Mouse (Mus musculus) kidney, adult 8-10 months (tissue): ENCODE measurements around the gene Cct7.
A peak's percentile ranks its signal among the peaks of the same experiment; 100 is the strongest.

Experiments
- DNase-seq, 2 experiments: peaks; one replicate each; pipeline ENCODE4 v3.0.0; 2022

Cct7 gene

DNA sequence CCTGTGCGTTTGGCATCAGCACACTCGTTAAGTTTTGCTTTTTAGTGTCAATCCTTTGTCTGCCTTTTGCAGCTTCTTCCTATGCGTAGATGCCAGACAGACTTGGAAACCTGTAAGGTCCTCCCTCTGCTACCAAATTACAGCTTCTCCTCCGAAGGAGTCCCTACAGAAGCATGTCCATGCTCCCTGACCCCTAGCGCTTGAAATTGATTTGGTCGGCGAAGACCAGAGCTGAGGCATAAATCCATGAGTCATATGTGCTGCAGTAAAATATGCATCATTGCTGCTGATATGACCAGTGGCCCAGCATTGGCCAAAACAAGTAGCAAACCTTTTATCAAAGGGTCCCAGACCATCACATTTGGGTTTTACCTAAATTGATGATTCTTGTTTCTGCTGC lies 1.5 kb downstream of the Cct7 start:
- no peak for DNase-seq

DNA sequence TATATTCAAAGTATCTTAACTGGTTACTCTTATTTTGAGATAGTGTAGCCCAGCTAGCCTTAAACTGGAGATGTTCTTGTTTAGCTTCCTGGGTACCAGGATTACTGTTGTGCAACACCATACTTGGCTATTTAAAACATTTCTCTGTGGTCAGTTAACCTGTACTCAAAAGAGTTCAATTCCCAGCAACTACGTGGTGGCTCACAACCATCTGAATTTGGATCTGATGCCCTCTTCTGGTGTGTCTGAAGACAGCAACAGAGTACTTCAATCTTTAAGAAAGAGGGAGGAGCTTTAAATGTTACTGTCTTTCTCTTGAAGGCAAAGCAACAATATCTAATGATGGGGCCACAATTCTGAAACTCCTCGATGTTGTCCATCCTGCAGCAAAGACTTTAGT lies 8.3 kb downstream of the Cct7 start:
- no peak for DNase-seq

- no peak for DNase-seq
Measured at GRCm38 (mm10) chr6:85465381-85465780, 14.1 kb downstream of the Cct7 start.

- DNase-seq, result no peak
Measured at GRCm38 (mm10) chr6:85469660-85470430, 18.5 kb downstream of the Cct7 start.

- DNase-seq, result no peak
Measured at GRCm38 (mm10) chr6:85471962-85472361, 20.6 kb downstream of the Cct7 start.

DNA sequence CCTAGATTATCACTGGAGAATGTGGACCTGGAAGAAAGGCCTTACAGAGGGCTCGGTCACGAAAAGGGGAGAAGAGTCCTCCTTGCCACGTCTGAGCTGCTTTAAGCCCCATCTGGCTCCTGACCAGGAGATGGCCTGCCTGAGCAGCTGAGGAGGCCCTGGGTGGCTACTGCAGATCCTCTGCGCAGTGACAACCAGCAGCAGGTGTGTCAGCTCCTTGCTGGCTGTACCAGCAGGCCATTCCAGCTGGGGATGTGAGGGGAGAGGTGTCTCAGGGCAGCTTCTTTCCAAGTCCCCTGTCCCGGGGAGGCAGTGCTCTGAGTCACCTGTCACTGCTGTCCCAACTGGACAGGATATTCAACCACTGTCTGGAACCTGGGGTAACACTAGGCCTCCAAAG lies 21.2 kb downstream of the Cct7 start:
- no peak for DNase-seq

DNA sequence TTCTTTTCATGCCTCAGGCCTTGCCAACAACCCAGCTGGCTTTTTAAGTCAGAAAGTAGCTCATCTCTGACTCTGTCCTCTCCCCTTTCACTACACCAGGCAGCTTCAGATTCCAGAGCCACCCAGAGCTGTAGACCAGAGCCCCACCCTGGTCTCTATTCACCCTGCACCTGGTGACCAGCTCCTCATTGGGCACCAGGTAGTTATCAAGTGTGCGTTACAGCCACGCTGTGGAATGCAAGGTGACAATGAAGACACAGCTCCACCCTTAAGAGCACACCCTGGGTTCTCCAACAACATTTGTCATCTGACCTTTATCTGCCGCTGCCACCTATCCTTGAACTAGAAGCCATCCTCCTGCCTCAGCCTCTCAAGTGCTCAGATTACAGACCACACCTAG lies 24.3 kb downstream of the Cct7 start:
- DNase-seq, result no peak

GRCm38 (mm10) chr6:85477366-85477917 lies 26.1 kb downstream of the Cct7 start:
- peak in 1 of 2 experiments; percentile 12 for DNase-seq

GRCm38 (mm10) chr6:85478416-85478815 lies 27.1 kb downstream of the Cct7 start:
- no peak for DNase-seq

DNA sequence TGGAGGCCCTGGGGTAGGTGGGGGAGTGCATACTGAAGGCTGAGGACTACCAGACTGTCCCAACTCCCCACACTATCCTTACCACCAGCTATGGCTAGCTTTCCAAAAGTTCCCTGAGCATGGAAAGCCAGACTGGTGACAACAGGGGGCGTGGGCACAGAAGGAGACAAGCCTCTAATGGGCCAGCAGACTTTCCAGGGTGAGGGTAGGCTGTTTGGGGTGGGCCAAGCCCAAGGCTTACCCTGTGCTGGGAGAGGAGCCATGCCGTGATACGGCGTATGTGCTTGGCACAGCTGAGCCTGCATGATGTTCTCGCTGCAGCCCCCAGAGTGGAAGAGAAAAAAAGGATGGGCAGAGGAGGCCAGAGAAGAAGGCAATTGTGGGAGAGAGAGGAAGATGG lies 28.7 kb downstream of the Cct7 start:
- no peak for DNase-seq

DNA sequence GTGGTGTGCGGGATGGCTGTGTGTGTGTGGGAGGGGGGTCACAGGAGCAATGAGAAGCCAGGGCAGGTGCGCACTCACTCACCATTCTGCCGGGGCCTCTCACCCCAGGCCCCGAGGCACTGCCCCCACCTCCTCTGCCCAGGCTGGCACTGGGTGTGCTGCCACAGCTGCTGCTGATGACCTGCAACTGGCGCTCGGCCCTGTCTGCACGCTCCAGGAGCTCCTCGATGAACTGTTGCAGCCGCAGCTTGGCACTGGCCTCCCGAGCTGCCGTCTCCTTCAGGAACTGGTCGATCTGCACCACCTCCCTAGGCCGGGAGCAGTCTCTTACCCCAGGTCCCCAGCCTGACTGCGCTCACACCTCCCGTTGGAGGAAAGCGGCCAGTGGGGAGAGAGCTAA lies 29.4 kb downstream of the Cct7 start:
- no peak for DNase-seq

DNA sequence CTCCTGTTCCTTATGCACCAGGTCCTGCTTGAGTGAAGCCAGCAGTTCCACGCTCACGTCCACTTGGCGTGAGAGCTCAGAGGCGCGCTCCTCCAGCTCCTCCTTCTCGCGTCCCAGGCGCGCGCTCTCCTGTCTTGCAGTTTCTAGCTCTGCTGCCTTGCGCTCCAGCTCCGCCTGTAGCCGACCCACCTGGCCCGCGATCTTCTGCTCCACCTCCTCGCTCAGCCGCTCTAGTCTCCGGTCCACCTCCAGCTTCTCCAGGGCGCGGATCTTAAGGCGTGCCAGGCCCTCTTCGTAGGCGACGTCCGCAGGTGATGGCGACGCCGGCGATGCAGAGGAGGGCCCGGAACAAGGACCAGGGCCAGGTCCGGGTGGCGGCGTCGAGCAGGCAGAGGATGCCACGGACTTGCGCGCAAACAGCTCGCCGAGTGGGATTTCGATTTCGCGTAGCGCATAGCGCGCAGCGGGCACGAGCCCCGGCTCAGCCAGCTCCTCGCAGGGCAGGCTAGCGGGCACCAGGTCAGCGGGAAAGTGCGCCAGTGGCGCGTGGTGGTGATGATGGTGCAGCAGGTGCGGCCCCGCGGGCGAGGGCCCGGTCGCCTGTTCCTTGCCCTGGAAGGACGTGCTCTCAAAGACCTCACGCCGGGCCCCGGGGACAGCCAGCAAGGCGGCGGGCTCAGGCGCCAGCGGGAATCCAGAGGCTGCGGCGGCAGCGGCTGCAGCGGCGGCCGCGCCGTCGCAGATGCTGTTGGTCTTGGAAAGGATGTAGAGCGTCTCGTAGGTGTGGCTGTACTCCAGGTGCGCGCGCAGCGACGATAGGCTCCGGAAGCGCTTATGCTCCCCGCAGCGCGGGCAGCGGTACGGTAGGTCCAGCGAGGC lies 32.8 kb downstream of the Cct7 start:
- no peak for DNase-seq

- DNase-seq, result no peak
Measured at GRCm38 (mm10) chr6:85485738-85486137, 34.4 kb downstream of the Cct7 start.

GRCm38 (mm10) chr6:85488510-85488909 lies 37.2 kb downstream of the Cct7 start:
- no peak for DNase-seq

GRCm38 (mm10) chr6:85489717-85490116 lies 38.4 kb downstream of the Cct7 start:
- no peak for DNase-seq

GRCm38 (mm10) chr6:85490252-85490651 lies 38.9 kb downstream of the Cct7 start:
- no peak for DNase-seq

DNA sequence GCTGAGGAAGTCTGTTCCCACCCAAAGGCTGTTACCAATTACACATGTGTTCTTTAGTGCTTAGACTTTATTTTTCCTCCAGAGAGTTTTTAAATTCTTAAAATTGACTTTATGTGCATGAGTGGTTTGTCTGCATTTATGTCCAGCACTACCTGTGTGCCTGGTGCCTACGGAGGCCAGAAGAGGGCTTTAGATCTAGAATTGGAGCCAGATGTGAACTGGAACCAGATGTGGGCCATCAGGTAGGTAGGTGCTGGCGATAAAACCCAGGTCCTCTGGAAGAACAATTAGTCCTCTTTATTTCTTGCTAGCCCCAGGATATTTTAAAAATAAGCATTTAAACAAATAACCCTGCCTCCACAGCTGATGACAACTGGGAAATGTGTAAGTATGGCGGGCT lies 40.3 kb downstream of the Cct7 start:
- DNase-seq, result no peak

- DNase-seq, result no peak
Measured at GRCm38 (mm10) chr6:85496976-85497375, 45.7 kb downstream of the Cct7 start.

DNA sequence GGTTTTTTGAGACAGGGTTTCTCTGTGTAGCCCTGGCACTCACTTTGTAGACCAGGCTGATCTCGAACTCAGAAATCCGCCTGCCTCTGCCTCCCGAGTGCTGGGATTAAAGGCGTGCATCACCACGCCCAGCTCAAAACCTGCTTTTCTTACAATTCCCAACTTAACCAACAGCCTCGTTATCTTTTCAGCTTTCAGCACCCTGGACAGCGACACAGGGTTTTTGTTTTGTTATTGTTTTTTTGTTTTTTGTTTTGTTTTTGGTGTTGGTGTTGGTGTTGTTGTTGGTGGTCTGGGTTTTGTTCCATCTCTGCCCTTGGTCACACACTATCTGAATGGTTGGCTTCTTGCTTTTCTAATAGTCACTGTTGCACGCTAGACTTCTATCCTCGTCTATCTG lies 46.8 kb downstream of the Cct7 start:
- DNase-seq, result no peak

GRCm38 (mm10) chr6:85500416-85500815 lies 49.1 kb downstream of the Cct7 start:
- no peak for DNase-seq

GRCm38 (mm10) chr6:85501571-85502102 lies 50.3 kb downstream of the Cct7 start:
- no peak for DNase-seq

- DNase-seq, result no peak
Measured at GRCm38 (mm10) chr6:85502103-85502910, 51.0 kb downstream of the Cct7 start.

DNA sequence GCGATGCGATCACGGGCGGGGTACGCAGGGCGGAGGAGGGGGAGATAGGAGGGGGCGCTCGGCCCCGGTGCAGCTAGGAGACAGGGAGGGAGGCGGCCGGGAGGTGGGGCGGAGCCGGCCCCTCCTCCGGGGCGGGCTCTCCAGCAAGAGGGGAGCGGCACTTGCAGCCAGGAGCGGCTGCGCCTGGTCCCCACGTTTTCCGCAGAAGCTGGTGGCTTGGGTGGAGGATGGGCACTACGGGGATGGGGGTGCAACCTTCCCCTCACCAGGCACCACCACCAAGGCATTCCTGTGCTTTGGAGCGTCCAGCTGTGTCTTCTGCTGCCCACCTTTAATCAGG lies 51.6 kb downstream of the Cct7 start, which contains the start of gene Fbxo41:
Gene Fbxo41, minus strand, starts transcription at position 84 of the 340 bp plus-strand sequence.
- no peak for DNase-seq
